Mouse (Mus musculus) erythroblast, embryonic 14.5 days (primary cell): ENCODE measurements around the gene Tcte2.

ENCODE experiments used
- GATA1 ChIP-seq: IDR thresholded peaks from 2 replicates; pipeline ENCODE4 v1.6.1; 2012; ENCODE audit warnings: low read length, inconsistent platforms, mixed read lengths
- TAL1 ChIP-seq: IDR thresholded peaks from 3 replicates; pipeline ENCODE4 v1.6.1; 2012; ENCODE audit warnings: low read length, inconsistent platforms, mixed read lengths

- TF ChIP-seq TAL1 (no peak), GATA1 (no peak)
Measured at GRCm38 (mm10) chr17:13699716-13700115, 61.9 kb downstream of the Tcte2 start.
